31 mouse cellular contexts compared by ENCODE assay signal in genomic region chr11:6367156-6367555, GRCm38 (mm10). TPM values are rescaled to one million over a fixed set of nuclear protein-coding genes. Genes with fewer than 3 reads are reported as not detected.
A peak's percentile ranks its signal among the peaks of the same experiment; 100 is the strongest.
DNase-seq lines count a peak whose midpoint lies in the region; ATAC-seq and TF ChIP-seq lines count a peak whose summit lies in the region.
"Had no signal": no experiment of that assay in that cellular context is flagged by ENCODE, and none has a peak within 500 bp of the region (broad histone marks: within the 10 kb centered on the region; RNA-seq: fewer than 3 reads in every experiment).

No protein-coding gene starts in this region.

- no peaks in the 10 kb centered on the region for H3K36me3 ChIP-seq in kidney, embryonic 16.5 days (ENCODE audit: insufficient read depth, low read length)
- H3K36me3 ChIP-seq in ES-Bruce4 (ENCODE audit: control insufficient read depth, insufficient read depth, low read length, poor library complexity, severe bottlenecking) = no peaks in the 10 kb centered on the region
- no peaks in the 10 kb centered on the region for H3K36me3 ChIP-seq in stomach, embryonic 16.5 days (ENCODE audit: control insufficient read depth, insufficient read depth, low read length)
- no peaks in the 10 kb centered on the region for H3K36me3 ChIP-seq in intestine, embryonic 15.5 days
- H3K36me3 ChIP-seq: embryonic facial prominence, embryonic 12.5 days; G1E; heart, embryonic 12.5 days; limb, embryonic 13.5 days had no signal

- no peak overlapping the region for H3K4me2 ChIP-seq in kidney, embryonic 16.5 days (replicated peaks; ENCODE audit: low read depth, low read length)
- H3K4me2 ChIP-seq in stomach, embryonic 16.5 days (ENCODE audit: low read depth, low read length) = no peak overlapping the region
- no peak overlapping the region for H3K4me2 ChIP-seq in intestine, embryonic 15.5 days (replicated peaks)
- H3K4me2 ChIP-seq: embryonic facial prominence, embryonic 12.5 days; heart, embryonic 12.5 days; hindbrain, embryonic 14.5 days; limb, embryonic 13.5 days; liver, embryonic 11.5 days had no signal

- no peak for TF ChIP-seq CTCF in ES-Bruce4 (IDR thresholded peaks at IDR 0.05; ENCODE audit: low read depth, low read length)

- WGBS in kidney, embryonic 16.5 days = 73% methylated on average over 4 of the region's 4 CpGs
- 50% methylated on average over 4 of the region's 4 CpGs for WGBS in stomach, embryonic 16.5 days
- WGBS in intestine, embryonic 15.5 days = 56% methylated on average over 4 of the region's 4 CpGs

- DNase-seq in kidney, postnatal 10 days = no peak
- DNase-seq in embryo, embryonic 10.5 days (ENCODE audit: low spot score) = peak; percentile 8
- DNase-seq in frontal cortex, postnatal 10 days (ENCODE audit: low spot score in 2 of 2) = no peak
- DNase-seq: adrenal gland, postnatal 25 days; cerebellum, adult 11-12 months; cerebellum, adult 9-11 months; gastrocnemius, adult 2 months; gastrocnemius, postnatal 36 days; heart, adult 2 months; heart, postnatal 4 days; kidney, adult 18-20 months; kidney, postnatal 14 days; midbrain, embryonic 14.5 days; right cerebral cortex, postnatal 25 days; spleen, adult 18-20 months; thymus, postnatal 4 days had no signal

- no peaks in the 10 kb centered on the region for H3K27me3 ChIP-seq in kidney, embryonic 16.5 days (ENCODE audit: insufficient read depth, low read length)
- no peaks in the 10 kb centered on the region for H3K27me3 ChIP-seq in ES-Bruce4 (ENCODE audit: control insufficient read depth, insufficient read depth, low read length, poor library complexity, severe bottlenecking)
- no peaks in the 10 kb centered on the region for H3K27me3 ChIP-seq in stomach, embryonic 16.5 days (ENCODE audit: control insufficient read depth, insufficient read depth, low read length)
- H3K27me3 ChIP-seq in intestine, embryonic 15.5 days (replicated peaks) = no peaks in the 10 kb centered on the region
- H3K27me3 ChIP-seq: embryonic facial prominence, embryonic 12.5 days; heart, embryonic 12.5 days; limb, embryonic 13.5 days; Patski had no signal

- no peak for TF ChIP-seq POLR2A in ES-Bruce4 (IDR thresholded peaks at IDR 0.05; ENCODE audit: insufficient read depth, low read length)

- no peak overlapping the region for H3K27ac ChIP-seq in kidney, embryonic 16.5 days (ENCODE audit: low read length)
- peak overlapping the region; percentile 87 for H3K27ac ChIP-seq in ES-Bruce4 (ENCODE audit: insufficient read depth, low read length)
- no peak overlapping the region for H3K27ac ChIP-seq in stomach, embryonic 16.5 days (ENCODE audit: low read length)
- no peak overlapping the region for H3K27ac ChIP-seq in intestine, embryonic 15.5 days
- H3K27ac ChIP-seq: embryonic facial prominence, embryonic 12.5 days; heart, adult 2 months; hindbrain, embryonic 14.5 days; left cerebral cortex, adult 2 months; limb, embryonic 13.5 days had no signal

- peak; percentile 98 for TF ChIP-seq EP300 in ES-Bruce4 (IDR thresholded peaks at IDR 0.05; ENCODE audit: insufficient read depth, low read depth, low read length)

- 0 out of 2 replicates have a peak, but pooled peaks have one; percentile 49 for ATAC-seq in kidney, embryonic 16.5 days (ENCODE audit: low FRiP score, low TSS enrichment)
- 0 out of 2 replicates have a peak, but pooled peaks have one; percentile 26 for ATAC-seq in stomach, embryonic 16.5 days (ENCODE audit: insufficient read depth, low FRiP score)
- no peak for ATAC-seq in intestine, embryonic 15.5 days
- ATAC-seq: CD4-positive, CD25-positive, alpha-beta regulatory T cell, adult 4 months; forebrain, embryonic 14.5 days; inflammation-experienced regulatory T-cells, adult 6 months; Patski had no signal

- no peak overlapping the region for H3K9ac ChIP-seq in kidney, embryonic 16.5 days (replicated peaks; ENCODE audit: low read length)
- H3K9ac ChIP-seq in ES-Bruce4 (ENCODE audit: low read depth, poor library complexity, severe bottlenecking) = peak overlapping the region; percentile 61
- H3K9ac ChIP-seq in stomach, embryonic 16.5 days (ENCODE audit: low read length) = no peak overlapping the region
- no peak overlapping the region for H3K9ac ChIP-seq in intestine, embryonic 15.5 days
- H3K9ac ChIP-seq: embryonic facial prominence, embryonic 12.5 days; heart, embryonic 12.5 days; hindbrain, embryonic 14.5 days; limb, embryonic 13.5 days had no signal

- H3K4me1 ChIP-seq in kidney, embryonic 16.5 days (ENCODE audit: insufficient read depth, low read length) = no peaks in the 10 kb centered on the region
- H3K4me1 ChIP-seq in ES-Bruce4 (ENCODE audit: control insufficient read depth, insufficient read depth, low read length) = peaks cover 5% of the 10 kb centered on the region
- peaks cover 3% of the 10 kb centered on the region; the same call in 1 of the 2 replicates for H3K4me1 ChIP-seq in stomach, embryonic 16.5 days (ENCODE audit: control insufficient read depth, insufficient read depth, low read length)
- 0 out of 2 replicates have a peak, but pooled peaks cover 4% of the 10 kb centered on the region for H3K4me1 ChIP-seq in intestine, embryonic 15.5 days (replicated peaks)
- H3K4me1 ChIP-seq: embryonic facial prominence, embryonic 12.5 days had no signal

- H3K4me3 ChIP-seq in kidney, embryonic 16.5 days (ENCODE audit: low read length) = no peak overlapping the region
- H3K4me3 ChIP-seq in ES-Bruce4 (ENCODE audit: low read depth, low read length) = 0 out of 2 replicates have a peak overlapping the region, but pooled peaks have one; percentile 5
- no peak overlapping the region for H3K4me3 ChIP-seq in stomach, embryonic 16.5 days (replicated peaks; ENCODE audit: low read length)
- no peak overlapping the region for H3K4me3 ChIP-seq in intestine, embryonic 15.5 days (replicated peaks)
- H3K4me3 ChIP-seq: embryonic facial prominence, embryonic 12.5 days; gastrocnemius, adult 2 months; heart, adult 2 months; heart, embryonic 12.5 days; left cerebral cortex, adult 2 months; limb, embryonic 13.5 days had no signal

- no peaks in the 10 kb centered on the region for H3K9me3 ChIP-seq in kidney, embryonic 16.5 days (ENCODE audit: low read length)
- H3K9me3 ChIP-seq in ES-Bruce4 (replicated peaks; ENCODE audit: control insufficient read depth, insufficient read depth, low read length, poor library complexity, severe bottlenecking) = no peaks in the 10 kb centered on the region
- H3K9me3 ChIP-seq in stomach, embryonic 16.5 days (replicated peaks; ENCODE audit: control insufficient read depth, low read length) = no peaks in the 10 kb centered on the region
- H3K9me3 ChIP-seq in intestine, embryonic 15.5 days = no peaks in the 10 kb centered on the region
- H3K9me3 ChIP-seq: embryonic facial prominence, embryonic 12.5 days; G1E; heart, embryonic 12.5 days; limb, embryonic 13.5 days had no signal

RNA-seq across cellular contexts. Expression of gene Zmiz2, which starts 21.7 kb away (rescaled TPM):
- 11.7 and 12.5 TPM in 2 replicates for polyA plus RNA-seq in kidney, embryonic 16.5 days (2015; fragmentation: Nextera tagmentation; extraction: Ambion mirVana)
- polyA plus RNA-seq in ES-Bruce4 (2011; ENCODE audit: insufficient read depth, insufficient read length, low read depth, missing spikeins) = 51.5 and 59.4 TPM in 2 replicates
- polyA plus RNA-seq in stomach, embryonic 16.5 days (2015; fragmentation: Nextera tagmentation; extraction: Ambion mirVana) = 9.8 and 10.2 TPM in 2 replicates
- polyA plus RNA-seq in intestine, embryonic 15.5 days (2015; fragmentation: Nextera tagmentation; extraction: Ambion mirVana) = 9.2 and 10.9 TPM in 2 replicates

RNA-seq across cellular contexts. Expression of gene Ppia, which starts 48.1 kb away (rescaled TPM):
- polyA plus RNA-seq in kidney, embryonic 16.5 days (2015; fragmentation: Nextera tagmentation; extraction: Ambion mirVana) = 4,884 and 4,942 TPM in 2 replicates
- 2,132 and 2,301 TPM in 2 replicates for polyA plus RNA-seq in ES-Bruce4 (2011; ENCODE audit: insufficient read depth, insufficient read length, low read depth, missing spikeins)
- polyA plus RNA-seq in stomach, embryonic 16.5 days (2015; fragmentation: Nextera tagmentation; extraction: Ambion mirVana) = 4,720 and 4,955 TPM in 2 replicates
- 5,895 and 6,298 TPM in 2 replicates for polyA plus RNA-seq in intestine, embryonic 15.5 days (2015; fragmentation: Nextera tagmentation; extraction: Ambion mirVana)
